ENCODE assay signal across 8 mouse cellular contexts in genomic region chr2:167347991-167348375, GRCm38 (mm10). TPM values are rescaled to one million over a fixed set of nuclear protein-coding genes. Genes with fewer than 3 reads are reported as not detected.
DNase-seq lines count a peak whose midpoint lies in the region; ATAC-seq and TF ChIP-seq lines count a peak whose summit lies in the region.

No protein-coding gene starts in this region.

- 0 out of 2 replicates have a peak, but pooled peaks cover 3% of the 10 kb centered on the region for H3K27me3 ChIP-seq in intestine, embryonic 14.5 days (replicated peaks; ENCODE audit: control insufficient read depth, insufficient read depth, low read length)

- H3K9ac ChIP-seq in intestine, embryonic 14.5 days (ENCODE audit: low read length), result peak overlapping the region; percentile 88

- TF ChIP-seq CTCF in left cerebral cortex, adult 2 months (IDR thresholded peaks at IDR 0.05), result no peak

- 8% methylated on average over 11 of the region's 11 CpGs for WGBS in intestine, embryonic 14.5 days

- no peak for ATAC-seq in intestine, embryonic 14.5 days (replicated peaks; ENCODE audit: low FRiP score, low TSS enrichment, low read depth)

- peak overlapping the region; percentile 70 for H3K4me3 ChIP-seq in left cerebral cortex, adult 2 months
- peak overlapping the region; percentile 83 for H3K4me3 ChIP-seq in intestine, embryonic 14.5 days (ENCODE audit: low read depth, low read length)

- intact Hi-C loops in left cerebral cortex, adult 2 months (cut with DNase I), result loop anchor here (2.0 kb wide), 1 partner anchor 49 kb away; no protein-coding TSS in a partner anchor
- intact Hi-C loops in left cerebral cortex, postnatal 36 days (cut with DNase I), result loop anchor here (5.0 kb wide), 2 partner anchors 51 to 74 kb away; partner anchors contain the start of gene Slc9a8

- peaks cover 23% of the 10 kb centered on the region for H3K4me1 ChIP-seq in intestine, embryonic 14.5 days (replicated peaks; ENCODE audit: control insufficient read depth, insufficient read depth, low read length)

- peak overlapping the region; percentile 90 for H3K4me2 ChIP-seq in intestine, embryonic 14.5 days (ENCODE audit: low read length)

- H3K36me3 ChIP-seq in intestine, embryonic 14.5 days (ENCODE audit: control insufficient read depth, insufficient read depth, low read length), result no peaks in the 10 kb centered on the region

- peak overlapping the region; percentile 82 for H3K27ac ChIP-seq in left cerebral cortex, adult 2 months
- H3K27ac ChIP-seq in intestine, embryonic 14.5 days (ENCODE audit: low read depth), result no peak overlapping the region

- DNase-seq in left cerebral cortex, adult 2 months (ENCODE audit: extremely low spot score in 1 of 2, low spot score in 2 of 2), result peak in 1 of 2 experiments; percentile 35
- no peak for DNase-seq in left cerebral cortex, postnatal 36 days (ENCODE audit: low spot score in 2 of 2)
- DNase-seq in adrenal gland, postnatal 25 days, result peak; percentile 46
- DNase-seq in gastrocnemius, adult 8-10 months (ENCODE audit: low spot score in 2 of 2), result peak; percentile 45 to 50
- DNase-seq in intestine, embryonic 14.5 days (ENCODE audit: low spot score), result peak; percentile 66
- DNase-seq in lung, postnatal 14 days, result peak; percentile 55
- peak; percentile 57 for DNase-seq in testis, postnatal 10 days (ENCODE audit: low spot score)
- DNase-seq in thymus, postnatal 14 days, result no peak

- H3K9me3 ChIP-seq in intestine, embryonic 14.5 days (ENCODE audit: control insufficient read depth, low read length), result no peaks in the 10 kb centered on the region

RNA-seq across cellular contexts. Expression of gene B4galt5, which starts 1.0 kb away (rescaled TPM):
- total RNA-seq in left cerebral cortex, adult 2 months (2021), result 10 to 100 TPM; 49.7 to 50.2 TPM
- total RNA-seq in left cerebral cortex, postnatal 36 days (2021), result 10 to 100 TPM; 47.9 to 54.0 TPM
- total RNA-seq in adrenal gland, postnatal 25 days (2021), result 72.9 and 78.8 TPM in 2 replicates
- total RNA-seq in gastrocnemius, adult 8-10 months (2022), result 10 to 100 TPM in 1 of 4 experiments, 1 to 10 TPM in 3; 6.2 to 13.3 (median 8.8) TPM
- polyA plus RNA-seq in intestine, embryonic 14.5 days (2014; fragmentation: Nextera tagmentation; extraction: Ambion mirVana), result 9.6 and 10.6 TPM in 2 replicates

Comparison
In these comparisons a context has a peak if more than half of its experiments do, and no peak if none do; other contexts are left out.
1. DNase-seq: peak in adrenal gland, postnatal 25 days (single experiment), gastrocnemius, adult 8-10 months (2 of 2), intestine, embryonic 14.5 days (single experiment), lung, postnatal 14 days (single experiment) and testis, postnatal 10 days (single experiment); none in left cerebral cortex, postnatal 36 days (0 of 2) and thymus, postnatal 14 days (single experiment).